Mouse (Mus musculus) adrenal gland (tissue): ENCODE results near the gene 2310050C09Rik.

Experiments
- intact Hi-C: fragments of 180-260 bp; cut with DNase I; formaldehyde crosslinking; loops from one replicate; pipeline ENCODE4 v1.15.1; 2025
- long read RNA-seq, 2 experiments: library from polyadenylated mRNA; unstranded; transcript quantifications; one replicate each; pipeline ENCODE4 v2.0.0; 2020; ENCODE audit warnings: borderline replicate concordance in 1 of 2; ENCODE audit not compliant: insufficient replicate concordance in 1 of 2

The 2310050C09Rik gene
- long read RNA-seq, experiment 1, result 0 reads
- long read RNA-seq, experiment 2, result 0 reads

GRCm38 (mm10) chr3:92870116-92870515 is at the start of gene 2310050C09Rik:
Gene 2310050C09Rik, minus strand, starts transcription at chr3:92870216.
- intact Hi-C loops, result no loop called here

GRCm38 (mm10) chr3:92907571-92907970 is 37.6 kb upstream of the 2310050C09Rik start:
- intact Hi-C loops, result loop anchor here (10.0 kb wide), 1 partner anchor 117 kb away; no protein-coding TSS in a partner anchor

GRCm38 (mm10) chr3:92905182-92905581 is 35.2 kb upstream of the 2310050C09Rik start:
- intact Hi-C loops, result loop anchor here (10.0 kb wide), 1 partner anchor 120 kb away; no protein-coding TSS in a partner anchor

- intact Hi-C loops, result loop anchor here (10.0 kb wide), 1 partner anchor 121 kb away; no protein-coding TSS in a partner anchor
These were observed 33.6 kb upstream of the 2310050C09Rik start for GRCm38 (mm10) chr3:92903640-92904039.

- intact Hi-C loops, result loop anchor here (10.0 kb wide), 1 partner anchor 122 kb away; no protein-coding TSS in a partner anchor
These were observed 33.0 kb upstream of the 2310050C09Rik start for GRCm38 (mm10) chr3:92902992-92903391.

GRCm38 (mm10) chr3:92894489-92894888 is 24.5 kb upstream of the 2310050C09Rik start:
- intact Hi-C loops, result no loop called here

- intact Hi-C loops, result no loop called here
These were observed 24.0 kb upstream of the 2310050C09Rik start for GRCm38 (mm10) chr3:92894063-92894462.

GRCm38 (mm10) chr3:92874180-92874579 is 4.2 kb upstream of the 2310050C09Rik start:
- intact Hi-C loops, result no loop called here

GRCm38 (mm10) chr3:92851186-92851585 is 18.8 kb downstream of the 2310050C09Rik start, which contains the start of gene Lce1l:
Gene Lce1l, minus strand, starts transcription at chr3:92851286.
- intact Hi-C loops, result no loop called here

GRCm38 (mm10) chr3:92827108-92827507 is 42.9 kb downstream of the 2310050C09Rik start, which contains the start of gene Kprp:
Gene Kprp, minus strand, starts transcription at chr3:92827247.
- intact Hi-C loops, result no loop called here

- intact Hi-C loops, result no loop called here
These were observed 44.2 kb downstream of the 2310050C09Rik start for GRCm38 (mm10) chr3:92825808-92826207.
